Mouse (Mus musculus) erythroblast, embryonic 14.5 days (primary cell): Measurements from ENCODE around the gene Ctsd.

Experiments used
- GATA1 ChIP-seq: IDR thresholded peaks from 2 replicates; pipeline ENCODE4 v1.6.1; 2012; ENCODE audit warnings: low read length, inconsistent platforms, mixed read lengths
- TAL1 ChIP-seq: IDR thresholded peaks from 3 replicates; pipeline ENCODE4 v1.6.1; 2012; ENCODE audit warnings: low read length, inconsistent platforms, mixed read lengths

GRCm38 (mm10) chr7:142388198-142388597, 360 bp upstream of the Ctsd start:
- TF ChIP-seq TAL1: no peak
- TF ChIP-seq GATA1: no peak
